Mouse (Mus musculus) adrenal gland, adult 2 months (tissue): Measurements from ENCODE around the gene Mfsd6l. TPM values are rescaled to one million over a fixed set of nuclear protein-coding genes. Genes with fewer than 3 reads are reported as not detected.

Source experiments
- DNase-seq: peaks from one replicate; pipeline ENCODE4 v3.0.0; 2021
- polyA plus RNA-seq: library from polyadenylated mRNA; depleted of rRNA; stranded (reverse); fragments of >200 nt; gene quantifications from 2 replicates; pipeline ENCODE4 v1.2.3, GENCODE M21; 2012; rRNA removed
- total RNA-seq, 2 experiments: library from RNA; stranded (reverse); gene quantifications; 2 replicates each; pipeline ENCODE4 v1.2.3; 2021

Mfsd6l gene
- total and polyA plus RNA-seq, 3 experiments = 0.14 to 0.17 (median 0.14) TPM

DNA sequence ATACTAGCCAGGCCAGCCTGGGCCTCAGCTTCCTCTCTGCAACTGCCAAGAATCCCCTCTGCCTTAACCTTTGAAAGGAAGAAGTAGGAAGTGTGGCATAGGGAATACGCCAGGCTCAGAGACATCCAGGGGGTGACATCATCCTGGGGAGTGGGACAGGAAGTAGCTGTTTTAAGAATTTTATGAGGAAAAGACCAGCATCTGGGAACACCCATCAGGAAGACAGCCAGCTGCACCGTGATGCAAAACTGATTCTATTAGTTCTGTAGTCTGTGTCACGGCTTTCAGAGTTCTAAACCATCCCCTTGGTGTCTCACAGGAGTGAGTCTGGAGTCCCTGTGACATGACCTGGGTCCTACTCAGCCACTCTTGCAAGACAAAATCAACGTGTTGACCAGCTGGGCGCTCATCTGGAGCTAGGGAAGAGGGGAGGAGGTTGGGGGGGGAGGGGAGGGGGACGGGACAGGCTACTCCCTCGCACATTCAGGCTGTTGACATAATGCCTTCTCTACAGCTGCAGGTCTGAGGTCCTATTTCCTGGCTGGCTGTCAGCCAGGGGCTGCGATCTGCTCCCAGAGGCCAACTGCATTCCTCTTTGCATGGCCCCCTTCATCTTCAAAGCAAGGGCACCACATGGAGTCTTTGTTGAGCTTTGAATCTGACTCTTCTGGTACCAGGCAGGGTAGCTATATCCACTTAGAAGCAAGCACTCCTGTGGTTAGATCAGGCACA is 46.4 kb downstream of the Mfsd6l start:
- no peak for DNase-seq

DNA sequence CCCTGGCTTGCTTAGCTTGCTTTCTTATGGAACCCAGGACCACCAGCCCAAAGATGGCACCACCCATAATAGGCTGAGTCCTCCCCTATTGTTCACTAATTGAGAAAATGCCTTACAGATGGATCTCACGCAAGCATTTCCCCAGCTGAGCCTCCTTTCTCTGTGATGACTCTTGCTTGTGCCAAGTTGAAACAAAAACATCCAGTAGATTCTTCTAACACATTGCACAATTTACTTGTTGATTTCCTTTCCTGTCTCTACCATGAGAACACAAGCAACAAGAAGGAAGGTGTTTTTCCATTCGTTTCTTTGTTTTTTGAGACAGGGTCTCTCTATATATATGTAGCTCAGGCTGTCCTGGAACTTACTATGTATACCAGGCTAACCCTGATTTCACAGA is 51.1 kb downstream of the Mfsd6l start:
- DNase-seq = no peak

Other genes with a start within 250 kb of the Mfsd6l start
- 10 to 100 TPM in 1 of 2 experiments, 1 to 10 TPM in 1; 9.9 to 16.1 TPM for gene Ntn1, start 155.4 kb upstream of the Mfsd6l start, total RNA-seq
- gene Ntn1, start 155.4 kb upstream of the Mfsd6l start, polyA plus RNA-seq = 16.0 and 19.9 TPM in 2 replicates
- gene Pik3r5, start 124.1 kb upstream of the Mfsd6l start, total RNA-seq = 1 to 10 TPM; 1.4 to 3.2 TPM
- gene Pik3r5, start 124.1 kb upstream of the Mfsd6l start, polyA plus RNA-seq = 1.6 TPM in 2 replicates
- 1 to 10 TPM; 1.6 to 2.6 TPM for gene Pik3r6, start 53.2 kb upstream of the Mfsd6l start, total RNA-seq
- 3.9 and 5.3 TPM in 2 replicates for gene Pik3r6, start 53.2 kb upstream of the Mfsd6l start, polyA plus RNA-seq
- not detected for gene Ccdc42, start 30.8 kb downstream of the Mfsd6l start, total RNA-seq
- gene Ccdc42, start 30.8 kb downstream of the Mfsd6l start, polyA plus RNA-seq = not detected in 2 replicates
- 10 to 100 TPM; 31.8 to 43.8 TPM for gene Myh10, start 135.4 kb downstream of the Mfsd6l start, total RNA-seq
- 9.4 and 10.1 TPM in 2 replicates for gene Myh10, start 135.4 kb downstream of the Mfsd6l start, polyA plus RNA-seq